Mouse (Mus musculus) small intestine, adult 2 months (tissue): ENCODE measurements around the gene Olfr133. TPM values are rescaled to one million over a fixed set of nuclear protein-coding genes. Genes with fewer than 3 reads are reported as not detected.
"Not testable (repeated sequence)": the region's sequence is repeated elsewhere in the genome, so short reads cannot be mapped to it uniquely, and the experiment has no call there.

Experiments
- H3K27ac ChIP-seq: fragments of 200-500 bp; 2 replicates; pipeline ENCODE4 v1.5.1; 2012; ENCODE audit warnings: low read depth, low read length, control low read depth, inconsistent platforms; ENCODE audit not compliant: insufficient read depth
- H3K27me3 ChIP-seq: fragments of 200-500 bp; 2 replicates; pipeline ENCODE4 v1.6.1; 2012; ENCODE audit warnings: mild to moderate bottlenecking, moderate library complexity, low read length, inconsistent platforms; ENCODE audit not compliant: control insufficient read depth, insufficient read depth
- H3K36me3 ChIP-seq: fragments of 200-500 bp; 2 replicates; pipeline ENCODE4 v1.6.1; 2012; ENCODE audit warnings: mild to moderate bottlenecking, low read length, control low read depth, inconsistent platforms; ENCODE audit not compliant: control insufficient read depth, insufficient read depth
- H3K4me1 ChIP-seq: fragments of 200-500 bp; 2 replicates; pipeline ENCODE4 v1.6.1; 2012; ENCODE audit warnings: low read length, inconsistent platforms, mixed read lengths; ENCODE audit not compliant: control insufficient read depth, insufficient read depth, insufficient read length
- H3K4me3 ChIP-seq: fragments of 200-500 bp; 2 replicates; pipeline ENCODE4 v1.5.1; 2012; ENCODE audit warnings: low read depth, mild to moderate bottlenecking, control low read depth, inconsistent platforms, low read length, moderate library complexity
- CTCF ChIP-seq: fragments of 200-500 bp; IDR thresholded peaks from 2 replicates; pipeline ENCODE4 v1.5.1; 2012; ENCODE audit warnings: low read depth, mild to moderate bottlenecking, control low read depth, inconsistent platforms, low read length, moderate library complexity, mixed read lengths; ENCODE audit not compliant: insufficient replicate concordance, insufficient read length; ENCODE audit errors: extremely low read depth
- POLR2A ChIP-seq: fragments of 200-500 bp; IDR thresholded peaks from 2 replicates; pipeline ENCODE4 v1.6.1; 2012; ENCODE audit warnings: low read depth, mild to moderate bottlenecking, control low read depth, inconsistent platforms, low read length, moderate library complexity
- WGBS: fragments of 180-500 bp; shearing (Covaris S2); methylation state at CpG from one replicate; pipeline ENCODE4 v1.1.7; 2018; 5-methylcytosine and 5-hydroxymethylcytosine counted together
- polyA plus RNA-seq: library from polyadenylated mRNA; depleted of rRNA; stranded (reverse); fragments of >200 nt; gene quantifications from 2 replicates; pipeline ENCODE4 v1.2.3, GENCODE M21; 2012; rRNA removed

The Olfr133 gene
- polyA plus RNA-seq = not detected in 2 replicates

DNA sequence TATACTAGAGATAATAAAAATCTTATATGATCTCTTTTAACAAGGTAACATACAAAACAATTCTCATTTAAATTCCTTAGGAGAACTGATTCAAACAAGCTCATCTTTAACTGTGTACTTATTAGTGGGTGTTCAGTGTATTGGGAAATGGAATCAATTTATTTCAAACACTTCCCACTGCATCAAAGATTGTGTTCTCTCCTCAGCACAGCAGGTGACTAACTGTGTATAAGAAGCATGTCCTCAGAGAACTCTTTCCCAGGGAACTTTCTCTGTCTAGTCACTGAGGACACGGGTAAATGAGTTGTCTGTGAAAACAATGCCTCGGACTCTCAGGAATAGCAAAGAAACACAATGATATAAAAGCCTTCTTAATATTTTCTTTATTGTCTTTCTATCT, at the start of gene Olfr133:
Gene Olfr133 (plus strand): TSS at position 301 of the 400 bp plus-strand sequence.
- WGBS = 76% methylated on average over 2 of the region's 2 CpGs
- no peak for TF ChIP-seq POLR2A
- no peak for TF ChIP-seq CTCF
- no peak within 1 kb of the TSS for H3K4me3 ChIP-seq
- no peaks in the 10 kb centered on the region for H3K4me1 ChIP-seq
- H3K27ac ChIP-seq = no peak within 1 kb of the TSS
- no peaks in the 10 kb centered on the region for H3K27me3 ChIP-seq
- H3K36me3 ChIP-seq = no peaks in the 10 kb centered on the region

DNA sequence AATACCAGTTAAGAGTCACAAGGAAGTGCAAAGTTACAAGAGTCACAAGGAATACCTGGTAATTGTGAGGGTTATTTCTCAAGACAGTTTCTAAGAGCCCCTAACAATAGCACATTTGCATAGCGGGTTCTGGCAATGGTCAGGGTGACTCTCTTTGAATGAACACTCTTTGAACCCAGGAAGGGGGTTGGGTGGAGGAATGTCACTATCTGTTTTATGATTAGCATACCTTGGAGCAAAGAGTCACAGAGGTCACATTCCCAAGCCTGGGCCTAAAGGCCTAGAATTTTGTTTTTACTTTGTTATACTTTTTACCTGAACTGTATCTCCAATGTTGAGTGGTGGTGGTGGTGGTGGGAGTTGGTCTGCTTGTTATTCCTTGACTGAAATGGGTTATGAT, 20.9 kb upstream of the Olfr133 start:
- not testable (repeated sequence) for H3K27me3 ChIP-seq, H3K4me1 ChIP-seq, H3K27ac ChIP-seq, H3K36me3 ChIP-seq, H3K4me3 ChIP-seq
- 83% methylated on average over 1 of the region's 1 CpGs for WGBS

DNA sequence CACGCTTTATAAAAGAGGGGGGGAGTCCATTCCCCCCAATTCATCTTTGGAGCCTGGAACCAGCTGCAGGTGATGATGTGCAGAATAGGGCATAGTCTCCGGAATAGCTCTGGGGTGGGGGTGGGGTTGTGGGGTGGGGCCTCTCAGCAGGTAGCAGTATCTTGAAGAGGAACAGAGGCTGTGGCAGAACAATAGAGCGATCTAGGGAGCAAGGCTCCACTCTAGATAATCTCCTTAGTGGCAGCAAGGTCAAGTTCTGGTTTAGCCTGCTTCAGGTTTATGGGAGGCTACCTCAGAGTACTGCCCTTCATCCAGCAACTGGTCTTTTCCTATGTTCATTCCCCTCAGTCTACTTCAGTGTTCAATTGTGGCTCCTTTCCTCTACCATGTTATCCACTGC, 19.7 kb upstream of the Olfr133 start:
- not testable (repeated sequence) for H3K36me3 ChIP-seq, H3K27me3 ChIP-seq, H3K4me1 ChIP-seq, H3K4me3 ChIP-seq, H3K27ac ChIP-seq
- WGBS = 68% methylated on average over 3 of the region's 3 CpGs

DNA sequence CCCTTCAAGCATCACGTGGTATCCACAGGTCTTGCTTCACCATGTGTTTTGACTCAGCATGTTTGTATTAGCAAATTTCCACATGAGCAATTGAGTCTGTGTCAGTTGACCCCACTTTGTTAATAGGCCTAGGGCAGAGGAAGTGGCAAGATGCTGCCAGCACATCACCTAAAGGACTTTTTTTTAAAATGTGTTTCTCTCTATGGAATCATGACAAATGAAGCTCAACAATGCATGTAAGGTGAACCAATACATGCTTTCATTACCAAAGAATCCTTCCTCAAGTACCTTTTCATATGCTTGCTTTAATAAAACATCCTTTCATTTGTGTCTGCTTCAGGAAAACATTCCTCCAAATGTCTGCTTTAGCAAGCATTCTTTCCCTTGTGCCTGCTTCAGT, 10.7 kb upstream of the Olfr133 start, which contains the start of gene Olfr132:
Gene Olfr132 (minus strand): TSS at position 101 of the 400 bp plus-strand sequence.
- no peak for TF ChIP-seq CTCF
- no peak for TF ChIP-seq POLR2A
- no peak within 1 kb of the TSS for H3K27ac ChIP-seq
- 73% methylated on average over 1 of the region's 1 CpGs for WGBS

DNA sequence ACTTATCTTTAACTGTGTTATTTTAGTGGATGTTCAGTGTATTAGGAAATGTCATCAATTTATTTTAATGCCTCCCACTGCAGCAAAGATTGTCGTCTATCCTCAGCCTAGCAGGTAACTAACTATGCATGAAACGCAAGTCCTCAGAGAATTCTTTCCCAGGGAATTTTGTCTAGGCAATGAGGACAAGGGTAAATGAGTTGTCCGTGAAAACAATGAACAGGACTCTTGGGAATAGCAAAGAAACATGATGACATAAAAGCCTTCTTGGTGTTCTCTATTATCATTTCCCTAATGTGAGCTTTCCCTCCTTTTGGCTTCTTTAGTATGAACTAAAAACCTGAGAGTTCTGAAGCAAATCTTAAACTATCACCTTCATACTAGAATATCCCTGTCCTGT, 26.0 kb downstream of the Olfr133 start, which contains the start of gene Olfr134:
Gene Olfr134 (plus strand): TSS at position 301 of the 400 bp plus-strand sequence.
- H3K4me3 ChIP-seq = no peak within 1 kb of the TSS
- 73% methylated on average over 3 of the region's 3 CpGs for WGBS
- H3K27me3 ChIP-seq = no peaks in the 10 kb centered on the region
- no peaks in the 10 kb centered on the region for H3K4me1 ChIP-seq
- H3K27ac ChIP-seq = no peak within 1 kb of the TSS
- TF ChIP-seq CTCF (no peak), POLR2A (no peak)
- no peaks in the 10 kb centered on the region for H3K36me3 ChIP-seq

More for the DNA sequence above, 10.7 kb upstream of the Olfr133 start, which contains the start of gene Olfr132:
- no peaks in the 10 kb centered on the region for H3K4me1 ChIP-seq
- H3K36me3 ChIP-seq = no peaks in the 10 kb centered on the region
- no peaks in the 10 kb centered on the region for H3K27me3 ChIP-seq
- H3K4me3 ChIP-seq = no peak within 1 kb of the TSS

Other genes with a start within 250 kb of the Olfr133 start
- not detected in 2 replicates for gene Olfr127, start 244.8 kb upstream of the Olfr133 start, polyA plus RNA-seq
- not detected in 2 replicates for gene Olfr128, start 224.7 kb upstream of the Olfr133 start, polyA plus RNA-seq
- not detected in 2 replicates for gene Olfr761, start 192.2 kb upstream of the Olfr133 start, polyA plus RNA-seq
- gene Olfr129, start 85.2 kb upstream of the Olfr133 start, polyA plus RNA-seq = not detected in 2 replicates
- not detected in 2 replicates for gene Olfr130, start 81.4 kb upstream of the Olfr133 start, polyA plus RNA-seq
- not detected in 2 replicates for gene Olfr131, start 56.6 kb upstream of the Olfr133 start, polyA plus RNA-seq
- gene Olfr132, start 10.8 kb upstream of the Olfr133 start, polyA plus RNA-seq = not detected in 2 replicates
- not detected in 2 replicates for gene Olfr134, start 26.1 kb downstream of the Olfr133 start, polyA plus RNA-seq
- gene Olfr135, start 59.1 kb downstream of the Olfr133 start, polyA plus RNA-seq = not detected in 2 replicates
- not detected in 2 replicates for gene Olfr138, start 115.8 kb downstream of the Olfr133 start, polyA plus RNA-seq
- gene Olfr137, start 162.3 kb downstream of the Olfr133 start, polyA plus RNA-seq = not detected in 2 replicates
- gene Olfr136, start 184.6 kb downstream of the Olfr133 start, polyA plus RNA-seq = not detected in 2 replicates